15 mouse cellular contexts compared by ENCODE assay signal in genomic region chr14:45167366-45167765, GRCm38 (mm10). TPM values are rescaled to one million over a fixed set of nuclear protein-coding genes. Genes with fewer than 3 reads are reported as not detected.
A peak's percentile ranks its signal among the peaks of the same experiment; 100 is the strongest.
DNase-seq lines count a peak whose midpoint lies in the region; ATAC-seq and TF ChIP-seq lines count a peak whose summit lies in the region.
"Had no signal": no experiment of that assay in that cellular context is flagged by ENCODE, and none has a peak within 500 bp of the region (broad histone marks: within the 10 kb centered on the region; RNA-seq: fewer than 3 reads in every experiment).

No protein-coding gene starts in this region.

- no peaks in the 10 kb centered on the region for H3K27me3 ChIP-seq in forebrain, postnatal 0 days (ENCODE audit: insufficient read depth, low read length)
- no peaks in the 10 kb centered on the region for H3K27me3 ChIP-seq in forebrain, embryonic 16.5 days (replicated peaks; ENCODE audit: control insufficient read depth, insufficient read depth, low read length)
- H3K27me3 ChIP-seq in lung, postnatal 0 days (replicated peaks; ENCODE audit: insufficient read depth, low read length): no peaks in the 10 kb centered on the region
- no peaks in the 10 kb centered on the region for H3K27me3 ChIP-seq in Patski
- no peaks in the 10 kb centered on the region for H3K27me3 ChIP-seq in heart, embryonic 10.5 days (ENCODE audit: insufficient read depth, poor library complexity, severe bottlenecking)
- H3K27me3 ChIP-seq: limb, embryonic 15.5 days had no signal

- no peak overlapping the region for H3K27ac ChIP-seq in forebrain, postnatal 0 days (ENCODE audit: low read depth, low read length)
- H3K27ac ChIP-seq in forebrain, embryonic 16.5 days (ENCODE audit: low read length): no peak overlapping the region
- no peak overlapping the region for H3K27ac ChIP-seq in lung, postnatal 0 days (ENCODE audit: low read length)
- no peak overlapping the region for H3K27ac ChIP-seq in olfactory bulb, adult 2 months (ENCODE audit: insufficient read depth, low read depth, low read length)
- no peak overlapping the region for H3K27ac ChIP-seq in heart, embryonic 10.5 days
- H3K27ac ChIP-seq: limb, embryonic 15.5 days had no signal

- POLR2A ChIA-PET in Patski (lab: Charles Lee): no interaction called here

- no peaks in the 10 kb centered on the region for H3K4me1 ChIP-seq in forebrain, postnatal 0 days (ENCODE audit: insufficient read depth)
- no peaks in the 10 kb centered on the region for H3K4me1 ChIP-seq in forebrain, embryonic 16.5 days (replicated peaks; ENCODE audit: control insufficient read depth, insufficient read depth, low read length)
- H3K4me1 ChIP-seq in lung, postnatal 0 days (ENCODE audit: insufficient read depth, low read depth, low read length): no peaks in the 10 kb centered on the region
- no peaks in the 10 kb centered on the region for H3K4me1 ChIP-seq in olfactory bulb, adult 2 months (ENCODE audit: control insufficient read depth, insufficient read depth, low read length)
- no peaks in the 10 kb centered on the region for H3K4me1 ChIP-seq in heart, embryonic 10.5 days
- H3K4me1 ChIP-seq: limb, embryonic 15.5 days had no signal

- no peak overlapping the region for H3K4me2 ChIP-seq in forebrain, postnatal 0 days (ENCODE audit: low read depth)
- H3K4me2 ChIP-seq in forebrain, embryonic 16.5 days (ENCODE audit: low read length): no peak overlapping the region
- H3K4me2 ChIP-seq in lung, postnatal 0 days (replicated peaks; ENCODE audit: low read depth, low read length): no peak overlapping the region
- H3K4me2 ChIP-seq: limb, embryonic 15.5 days; midbrain, embryonic 11.5 days had no signal

- H3K9me3 ChIP-seq in forebrain, postnatal 0 days (ENCODE audit: low read length): no peaks in the 10 kb centered on the region
- no peaks in the 10 kb centered on the region for H3K9me3 ChIP-seq in forebrain, embryonic 16.5 days (ENCODE audit: control insufficient read depth, low read length)
- no peaks in the 10 kb centered on the region for H3K9me3 ChIP-seq in lung, postnatal 0 days (ENCODE audit: low read length)
- H3K9me3 ChIP-seq in heart, embryonic 10.5 days: no peaks in the 10 kb centered on the region
- H3K9me3 ChIP-seq: G1E; limb, embryonic 15.5 days had no signal

- no peak overlapping the region for H3K9ac ChIP-seq in forebrain, postnatal 0 days
- H3K9ac ChIP-seq in forebrain, embryonic 16.5 days (replicated peaks; ENCODE audit: low read depth, low read length): no peak overlapping the region
- H3K9ac ChIP-seq in lung, postnatal 0 days (replicated peaks; ENCODE audit: low read depth): no peak overlapping the region
- H3K9ac ChIP-seq: limb, embryonic 15.5 days had no signal

- TF ChIP-seq POLR2A in olfactory bulb, adult 2 months (IDR thresholded peaks at IDR 0.05; ENCODE audit: insufficient read depth, low read depth, low read length): no peak

- DNase-seq in forebrain, postnatal 0 days: no peak
- DNase-seq in lung, postnatal 0 days (ENCODE audit: low spot score): peak; percentile 32
- no peak for DNase-seq in lung, adult 18-20 months
- DNase-seq in Patski (ENCODE audit: low read depth, low spot score): no peak
- DNase-seq in heart, embryonic 10.5 days (ENCODE audit: low spot score): no peak
- no peak for DNase-seq in neural tube, embryonic 10.5 days (ENCODE audit: extremely low spot score, low spot score)
- DNase-seq: adrenal gland, postnatal 14 days; cerebellum, postnatal 10 days had no signal

- TF ChIP-seq CTCF in forebrain, postnatal 0 days (IDR thresholded peaks at IDR 0.05; ENCODE audit: low read depth): peak; percentile 37
- peak; percentile 38 for TF ChIP-seq CTCF in lung, postnatal 0 days (IDR thresholded peaks at IDR 0.05)
- peak; percentile 41 for TF ChIP-seq CTCF in Patski (IDR thresholded peaks at IDR 0.05)
- peak; percentile 40; the same call in 1 of the 2 replicates for TF ChIP-seq CTCF in olfactory bulb, adult 2 months (IDR thresholded peaks at IDR 0.05; ENCODE audit: insufficient read depth, low read depth, low read length)

- WGBS in forebrain, postnatal 0 days: 88% methylated on average over 8 of the region's 8 CpGs
- 89% methylated on average over 8 of the region's 8 CpGs for WGBS in forebrain, embryonic 16.5 days
- WGBS in lung, postnatal 0 days: 84% methylated on average over 8 of the region's 8 CpGs
- 85% methylated on average over 8 of the region's 8 CpGs for WGBS in olfactory bulb, adult 2 months
- 77% methylated on average over 8 of the region's 8 CpGs for WGBS in heart, embryonic 10.5 days

- TF ChIP-seq EP300 in lung, postnatal 0 days (IDR thresholded peaks at IDR 0.05): no peak

- CTCF ChIA-PET in Patski (lab: Charles Lee): interaction anchor here (0.8 to 1.3 kb wide), 4 partner anchors 9 to 24 kb away, joined by 3 to 5 read pairs (median 4); no protein-coding TSS in a partner anchor

- in situ Hi-C loops in Patski (cut with MboI; ENCODE audit: low pct_unique_long_range_greater_than_20kb): no loop called here

- H3K4me3 ChIP-seq in forebrain, postnatal 0 days (ENCODE audit: low read depth, low read length): no peak overlapping the region
- no peak overlapping the region for H3K4me3 ChIP-seq in forebrain, embryonic 16.5 days (replicated peaks; ENCODE audit: low read length)
- H3K4me3 ChIP-seq in lung, postnatal 0 days (ENCODE audit: low read depth, low read length): no peak overlapping the region
- no peak overlapping the region for H3K4me3 ChIP-seq in olfactory bulb, adult 2 months (ENCODE audit: insufficient read depth, low read depth, low read length)
- no peak overlapping the region for H3K4me3 ChIP-seq in heart, embryonic 10.5 days
- H3K4me3 ChIP-seq: erythroblast, embryonic 14.5 days; limb, embryonic 15.5 days had no signal

- H3K36me3 ChIP-seq in forebrain, postnatal 0 days (ENCODE audit: insufficient read depth): peaks cover 11% of the 10 kb centered on the region; the same call in 1 of the 2 replicates
- peaks cover 3% of the 10 kb centered on the region; the same call in 1 of the 2 replicates for H3K36me3 ChIP-seq in forebrain, embryonic 16.5 days (ENCODE audit: control insufficient read depth, insufficient read depth)
- H3K36me3 ChIP-seq in lung, postnatal 0 days (ENCODE audit: insufficient read depth, low read length): no peaks in the 10 kb centered on the region
- no peaks in the 10 kb centered on the region for H3K36me3 ChIP-seq in heart, embryonic 10.5 days
- H3K36me3 ChIP-seq: G1E; limb, embryonic 15.5 days had no signal

- ATAC-seq in forebrain, postnatal 0 days: no peak
- ATAC-seq in forebrain, embryonic 16.5 days: no peak
- no peak for ATAC-seq in lung, postnatal 0 days
- ATAC-seq in Patski: no peak
- ATAC-seq: intestine, embryonic 16.5 days had no signal

RNA-seq across cellular contexts. Expression of gene Gpr137c, which starts 52.2 kb away (rescaled TPM):
- total RNA-seq in forebrain, postnatal 0 days (2014; rRNA removed): 38.7 and 42.8 TPM in 2 replicates
- 7.2 and 9.4 TPM in 2 replicates for polyA plus RNA-seq in forebrain, postnatal 0 days (2015; fragmentation: Nextera tagmentation; extraction: Ambion mirVana)
- polyA plus RNA-seq in forebrain, embryonic 16.5 days (2015; fragmentation: Nextera tagmentation; extraction: Ambion mirVana): 10.8 and 15.1 TPM in 2 replicates
- 1.8 and 2.0 TPM in 2 replicates for polyA plus RNA-seq in lung, postnatal 0 days (2015; fragmentation: Nextera tagmentation; extraction: Ambion mirVana)
- polyA plus RNA-seq in Patski (2021): 3.1 TPM
- polyA plus RNA-seq in olfactory bulb, adult 2 months (2012; ENCODE audit: insufficient read depth, insufficient read length, low replicate concordance, missing spikeins): not detected in 2 replicates
- polyA plus RNA-seq in heart, embryonic 10.5 days (2016; fragmentation: Nextera tagmentation; extraction: Ambion mirVana): 3.2 and 3.3 TPM in 2 replicates
- polyA plus RNA-seq: erythroblast, embryonic 14.5 days; G1E had no signal

RNA-seq across cellular contexts. Expression of gene Txndc16, which starts 52.8 kb away (rescaled TPM):
- total RNA-seq in forebrain, postnatal 0 days (2014; rRNA removed): 51.9 and 61.2 TPM in 2 replicates
- 26.1 and 32.5 TPM in 2 replicates for polyA plus RNA-seq in forebrain, postnatal 0 days (2015; fragmentation: Nextera tagmentation; extraction: Ambion mirVana)
- 44.0 and 44.2 TPM in 2 replicates for polyA plus RNA-seq in forebrain, embryonic 16.5 days (2015; fragmentation: Nextera tagmentation; extraction: Ambion mirVana)
- 9.4 and 14.0 TPM in 2 replicates for polyA plus RNA-seq in lung, postnatal 0 days (2015; fragmentation: Nextera tagmentation; extraction: Ambion mirVana)
- 19.2 TPM for polyA plus RNA-seq in Patski (2021)
- polyA plus RNA-seq in olfactory bulb, adult 2 months (2012; ENCODE audit: insufficient read depth, insufficient read length, low replicate concordance, missing spikeins): 60.2 TPM in 1 of 2 replicates, not detected in the other
- polyA plus RNA-seq in heart, embryonic 10.5 days (2016; fragmentation: Nextera tagmentation; extraction: Ambion mirVana): 9.9 and 10.9 TPM in 2 replicates
- polyA plus RNA-seq: erythroblast, embryonic 14.5 days had no signal
